Mouse (Mus musculus) liver, postnatal 0 days (tissue): ENCODE measurements around the gene Mcam. TPM values are rescaled to one million over a fixed set of nuclear protein-coding genes. Genes with fewer than 3 reads are reported as not detected.
A peak's percentile ranks its signal among the peaks of the same experiment; 100 is the strongest.

Experiments
- ATAC-seq: fragments of 200-750 bp; cut with Nextera tagmentation; 2 replicates; pipeline ENCODE4 v1.8.0; 2017; ENCODE audit warnings: mild to moderate bottlenecking, moderate library complexity
- DNase-seq: peaks from one replicate; pipeline ENCODE4 v3.0.0-alpha.2; 2016
- H3K27ac ChIP-seq: fragments of 300-500 bp; sonication (generic); 2 replicates; pipeline ENCODE4 v1.5.1; 2014; ENCODE audit warnings: antibody characterized with exemption, moderate library complexity, mild to moderate bottlenecking, low read depth
- H3K27me3 ChIP-seq: fragments of 300-500 bp; sonication (generic); 2 replicates; pipeline ENCODE4 v1.6.1; 2014; ENCODE audit warnings: low read length, control low read depth, mixed read lengths; ENCODE audit not compliant: insufficient read depth
- H3K36me3 ChIP-seq: fragments of 300-500 bp; sonication (generic); replicated peaks from 2 replicates; pipeline ENCODE4 v1.6.1; 2014; ENCODE audit warnings: mild to moderate bottlenecking, control low read depth, low read length, moderate library complexity, mixed read lengths; ENCODE audit not compliant: insufficient read depth
- H3K4me1 ChIP-seq: fragments of 300-500 bp; sonication (generic); 2 replicates; pipeline ENCODE4 v1.6.1; 2014; ENCODE audit warnings: antibody characterized with exemption, mild to moderate bottlenecking, control low read depth; ENCODE audit not compliant: insufficient read depth
- H3K4me2 ChIP-seq: fragments of 300-500 bp; sonication (generic); 2 replicates; pipeline ENCODE4 v1.6.1; 2014; ENCODE audit warnings: low read depth, mild to moderate bottlenecking, low read length, moderate library complexity, mixed read lengths
- H3K4me3 ChIP-seq: fragments of 300-500 bp; sonication (generic); 2 replicates; pipeline ENCODE4 v1.5.1; 2014; ENCODE audit warnings: low read depth, low read length
- H3K9ac ChIP-seq: fragments of 300-500 bp; sonication (generic); replicated peaks from 2 replicates; pipeline ENCODE4 v1.6.1; 2014; ENCODE audit warnings: mild to moderate bottlenecking, moderate library complexity
- H3K9me3 ChIP-seq: fragments of 300-500 bp; sonication (generic); 2 replicates; pipeline ENCODE4 v1.6.1; 2016; ENCODE audit warnings: mild to moderate bottlenecking, control low read depth, low read length, mixed read lengths
- CTCF ChIP-seq: sonication (generic); IDR thresholded peaks from 2 replicates; pipeline ENCODE4 v1.5.1; 2016; ENCODE audit warnings: antibody characterized with exemption, low read depth
- EP300 ChIP-seq: IDR thresholded peaks from 2 replicates; pipeline ENCODE4 v1.6.1; 2016; ENCODE audit warnings: antibody characterized with exemption, low read depth, mild to moderate bottlenecking
- WGBS: fragments of 180-500 bp; shearing (Covaris S2); extraction: QIAGEN DNeasy Blood & Tissue Kit; methylation state at CpG from one replicate; pipeline ENCODE4 v1.1.7; 2014; ENCODE audit not compliant: insufficient replicate concordance; 5-methylcytosine and 5-hydroxymethylcytosine counted together
- polyA plus RNA-seq: library from polyadenylated mRNA; unstranded; fragments of >200 nt; fragmentation: Nextera tagmentation; extraction: Ambion mirVana; gene quantifications from 2 replicates; pipeline ENCODE4 v1.2.1, GENCODE M21; 2015

The Mcam gene
- polyA plus RNA-seq, 1 experiment from 2014 or later: 4.5 TPM

GRCm38 (mm10) chr9:44168931-44169330, 34.7 kb downstream of the Mcam start:
- Histone ChIP-seq H3K27ac (no peak overlapping the region; the same call in 1 of the 2 replicates), H3K9me3 (no peaks in the 10 kb centered on the region), H3K27me3 (no peaks in the 10 kb centered on the region), H3K4me1 (peaks cover 16% of the 10 kb centered on the region), H3K4me2 (no peak overlapping the region), H3K9ac (no peak overlapping the region), H3K36me3 (peaks cover 32% of the 10 kb centered on the region), H3K4me3 (no peak overlapping the region)
- TF ChIP-seq EP300: no peak
- no peak for TF ChIP-seq CTCF
- peak; percentile 52 for DNase-seq
- peak; percentile 90 for ATAC-seq
- WGBS: 35% methylated on average over 5 of the region's 5 CpGs

GRCm38 (mm10) chr9:44170691-44171151, 36.5 kb downstream of the Mcam start:
- H3K9ac ChIP-seq: no peak overlapping the region
- no peak for DNase-seq
- H3K4me2 ChIP-seq: no peak overlapping the region
- no peak for TF ChIP-seq EP300
- no peak for TF ChIP-seq CTCF
- H3K27me3 ChIP-seq: no peaks in the 10 kb centered on the region
- no peak for ATAC-seq
- no peaks in the 10 kb centered on the region for H3K9me3 ChIP-seq
- no peak overlapping the region for H3K4me3 ChIP-seq
- WGBS: 62% methylated on average over 3 of the region's 3 CpGs
- H3K4me1 ChIP-seq: peaks cover 16% of the 10 kb centered on the region
- H3K36me3 ChIP-seq: peaks cover 16% of the 10 kb centered on the region
- no peak overlapping the region for H3K27ac ChIP-seq

- no peak overlapping the region for H3K27ac ChIP-seq
- H3K4me2 ChIP-seq: no peak overlapping the region
- H3K9me3 ChIP-seq: no peaks in the 10 kb centered on the region
- no peak for DNase-seq
- no peaks in the 10 kb centered on the region for H3K27me3 ChIP-seq
- peaks cover 3% of the 10 kb centered on the region; the same call in 1 of the 2 replicates for H3K36me3 ChIP-seq
- TF ChIP-seq EP300 (no peak), CTCF (no peak)
- no peak for ATAC-seq
- no peak overlapping the region for H3K4me3 ChIP-seq
- H3K4me1 ChIP-seq: peaks cover 10% of the 10 kb centered on the region; the same call in 1 of the 2 replicates
- WGBS: 14% methylated on average over 6 of the region's 6 CpGs
- H3K9ac ChIP-seq: no peak overlapping the region
Measured at GRCm38 (mm10) chr9:44175556-44175955, 41.3 kb downstream of the Mcam start.

- H3K9ac ChIP-seq: no peak overlapping the region
- no peaks in the 10 kb centered on the region for H3K27me3 ChIP-seq
- DNase-seq: no peak
- TF ChIP-seq EP300 (no peak), CTCF (no peak)
- H3K4me3 ChIP-seq: no peak overlapping the region
- no peak for ATAC-seq
- peaks cover 10% of the 10 kb centered on the region; the same call in 1 of the 2 replicates for H3K4me1 ChIP-seq
- 26% methylated on average over 1 of the region's 1 CpGs for WGBS
- no peak overlapping the region for H3K4me2 ChIP-seq
- H3K36me3 ChIP-seq: peaks cover 3% of the 10 kb centered on the region; the same call in 1 of the 2 replicates
- H3K27ac ChIP-seq: no peak overlapping the region
- H3K9me3 ChIP-seq: no peaks in the 10 kb centered on the region
Measured at GRCm38 (mm10) chr9:44175957-44176356, 41.7 kb downstream of the Mcam start.

- peaks cover 13% of the 10 kb centered on the region for H3K4me1 ChIP-seq
- 63% methylated on average over 2 of the region's 2 CpGs for WGBS
- H3K9me3 ChIP-seq: no peaks in the 10 kb centered on the region
- no peak for ATAC-seq
- no peak overlapping the region for H3K4me2 ChIP-seq
- no peak for DNase-seq
- no peak overlapping the region for H3K27ac ChIP-seq
- no peaks in the 10 kb centered on the region for H3K27me3 ChIP-seq
- no peak overlapping the region for H3K9ac ChIP-seq
- no peak for TF ChIP-seq EP300
- H3K4me3 ChIP-seq: no peak overlapping the region
- no peaks in the 10 kb centered on the region for H3K36me3 ChIP-seq
Measured at GRCm38 (mm10) chr9:44177405-44177804, 43.1 kb downstream of the Mcam start.

- ATAC-seq (no peak), DNase-seq (peak; percentile 43)
- H3K27me3 ChIP-seq: no peaks in the 10 kb centered on the region
- H3K4me2 ChIP-seq: no peak overlapping the region
- no peaks in the 10 kb centered on the region for H3K9me3 ChIP-seq
- H3K36me3 ChIP-seq: no peaks in the 10 kb centered on the region
- no peak overlapping the region for H3K27ac ChIP-seq
- H3K4me1 ChIP-seq: peaks cover 13% of the 10 kb centered on the region
- TF ChIP-seq CTCF (peak; percentile 52), EP300 (no peak)
- no peak overlapping the region for H3K4me3 ChIP-seq
- no peak overlapping the region for H3K9ac ChIP-seq
- WGBS: 87% methylated on average over 14 of the region's 14 CpGs
Measured at GRCm38 (mm10) chr9:44178389-44178788, 44.1 kb downstream of the Mcam start.

GRCm38 (mm10) chr9:44178811-44179210, 44.5 kb downstream of the Mcam start:
- Histone ChIP-seq H3K27ac (no peak overlapping the region), H3K27me3 (no peaks in the 10 kb centered on the region), H3K9ac (no peak overlapping the region), H3K4me2 (no peak overlapping the region), H3K36me3 (no peaks in the 10 kb centered on the region), H3K4me3 (no peak overlapping the region), H3K4me1 (peaks cover 13% of the 10 kb centered on the region), H3K9me3 (no peaks in the 10 kb centered on the region)
- 94% methylated on average over 12 of the region's 12 CpGs for WGBS
- ATAC-seq (no peak), DNase-seq (no peak)
- no peak for TF ChIP-seq CTCF
- no peak for TF ChIP-seq EP300
